Mouse (Mus musculus): ENCODE data around the gene Tuba3b. TPM values are rescaled to one million over a fixed set of nuclear protein-coding genes. Genes with fewer than 3 reads are reported as not detected.

The Tuba3b gene
- 27.0 TPM for polyA plus RNA-seq (2014; fragmentation: Illumina TruSeq; extraction: RNeasy Lipid Tissue Mini Kit (QIAGEN cat#74804); ENCODE audit: low read depth, low replicate concordance)

GRCm38 (mm10) chr6:145615666-145616210 is at the start of gene Tuba3b:
Tuba3b (plus strand) TSS chr6:145615757.

GRCm38 (mm10) chr6:145614219-145614618 is 1.3 kb upstream of the Tuba3b start, which contains the start of gene Lmntd1:
Lmntd1 (minus strand) TSS chr6:145614319.

Other genes with a start within 250 kb of the Tuba3b start
- 125 TPM for gene Lmntd1, start 1.4 kb upstream of the Tuba3b start, polyA plus RNA-seq (2014; fragmentation: Illumina TruSeq; extraction: RNeasy Lipid Tissue Mini Kit (QIAGEN cat#74804); ENCODE audit: low read depth, low replicate concordance)
- gene Rassf8, start 131.0 kb downstream of the Tuba3b start, polyA plus RNA-seq (2014; fragmentation: Illumina TruSeq; extraction: RNeasy Lipid Tissue Mini Kit (QIAGEN cat#74804); ENCODE audit: low read depth, low replicate concordance): 1.7 TPM
- 3.9 TPM for gene Bhlhe41, start 249.8 kb downstream of the Tuba3b start, polyA plus RNA-seq (2014; fragmentation: Illumina TruSeq; extraction: RNeasy Lipid Tissue Mini Kit (QIAGEN cat#74804); ENCODE audit: low read depth, low replicate concordance)